Mouse (Mus musculus): Measurements from ENCODE around the gene Snx22.

- TF ChIP-seq POLR2A (IDR thresholded peaks at IDR 0.05; ENCODE audit: borderline replicate concordance, extremely low read depth, insufficient read depth, insufficient read length, poor library complexity, severe bottlenecking): no peak
- no peak for TF ChIP-seq CTCF (IDR thresholded peaks at IDR 0.05; ENCODE audit: borderline replicate concordance, extremely low read depth, insufficient read depth, insufficient read length)
Observed at GRCm38 (mm10) chr9:66072754-66073153, 3.2 kb upstream of the Snx22 start.
